Mouse (Mus musculus) heart, postnatal 36 days (tissue): ENCODE data around the gene Pvr. TPM values are rescaled to one million over a fixed set of nuclear protein-coding genes. Genes with fewer than 3 reads are reported as not detected.

ENCODE experiments used
- DNase-seq, 2 experiments: peaks; one replicate each; pipeline ENCODE4 v3.0.0; 2021 to 2022
- intact Hi-C: fragments of 180-260 bp; cut with DNase I; formaldehyde crosslinking; loops from one replicate; pipeline ENCODE4 v1.15.1; 2025
- total RNA-seq, 2 experiments: library from RNA; stranded (reverse); gene quantifications; 2 replicates each; pipeline ENCODE4 v1.2.3; 2021

The Pvr gene
- total RNA-seq, result 10 to 100 TPM; 19.8 to 25.0 TPM

GRCm38 (mm10) chr7:19920506-19921261 is at the start of gene Pvr:
Gene Pvr (minus strand): TSS chr7:19921160.
- DNase-seq, result peak; percentile 76 to 79
- intact Hi-C loops, result loop anchor here (2.0 kb wide), 1 partner anchor 20 kb away; no protein-coding TSS in a partner anchor

DNA sequence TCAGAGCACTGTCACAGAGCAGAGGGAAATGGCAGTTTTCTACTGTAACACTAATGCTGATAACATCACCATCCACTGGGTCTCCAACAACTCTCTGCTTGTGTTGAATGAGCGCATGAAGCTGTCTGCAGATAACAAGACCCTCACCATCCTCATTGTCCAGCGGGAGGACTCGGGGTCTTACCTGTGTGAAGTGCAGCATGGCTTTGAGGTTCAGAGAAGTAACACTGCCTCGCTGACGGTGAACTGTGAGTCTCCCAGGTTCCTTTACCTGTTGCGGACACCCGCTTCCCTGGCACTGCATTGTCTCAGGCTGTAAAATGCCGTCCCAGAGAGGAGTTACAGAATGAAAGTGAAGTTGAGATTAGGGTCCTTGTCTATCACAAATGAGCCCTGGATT is 49.2 kb upstream of the Pvr start:
- DNase-seq, result no peak
- intact Hi-C loops, result no loop called here

DNA sequence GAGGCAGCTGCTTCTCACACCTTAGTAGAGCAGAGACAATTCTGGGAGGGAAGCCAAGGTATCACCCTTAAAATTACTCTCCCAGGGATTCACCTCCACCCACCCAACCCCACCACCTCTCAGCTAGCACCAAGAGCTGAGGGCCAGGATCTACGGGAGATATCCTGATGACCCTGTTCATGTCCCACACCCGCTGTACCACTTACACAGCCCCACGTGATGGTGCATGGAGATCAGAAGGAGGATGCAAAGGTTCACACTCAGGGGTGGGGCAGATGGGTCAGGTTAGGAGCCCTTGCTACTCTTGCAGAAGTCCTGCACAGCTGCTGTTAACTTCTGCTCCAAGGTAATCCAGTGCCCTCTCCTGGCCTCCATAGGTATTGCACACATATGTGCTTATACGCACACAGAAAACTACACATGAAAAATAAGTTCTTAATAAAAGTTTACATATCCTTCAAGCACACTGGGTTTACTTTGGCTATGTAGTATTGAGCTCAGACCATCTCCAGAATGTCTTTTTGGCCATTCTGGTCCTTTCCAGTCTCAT is 48.7 kb upstream of the Pvr start:
- intact Hi-C loops, result no loop called here
- no peak for DNase-seq

DNA sequence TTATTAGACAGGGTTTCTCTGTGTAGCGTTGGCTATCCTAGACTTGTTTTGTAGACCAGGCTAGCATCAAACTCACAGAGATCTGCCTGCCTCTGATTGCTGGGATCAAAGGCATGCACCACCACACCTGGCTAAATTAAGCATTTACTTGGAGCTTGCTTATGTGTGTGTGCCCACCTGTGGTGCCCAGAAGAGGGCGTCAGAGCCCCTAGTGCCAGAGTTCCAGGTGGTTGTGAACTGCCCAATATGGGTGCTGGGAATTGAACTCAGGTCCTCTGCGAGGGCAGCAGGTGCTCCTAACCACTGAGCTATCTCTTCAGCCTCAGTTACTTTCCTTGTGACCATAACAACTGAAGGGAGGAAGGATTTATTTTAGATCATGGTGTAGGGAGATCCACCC is 48.1 kb upstream of the Pvr start:
- DNase-seq, result no peak
- intact Hi-C loops, result no loop called here

DNA sequence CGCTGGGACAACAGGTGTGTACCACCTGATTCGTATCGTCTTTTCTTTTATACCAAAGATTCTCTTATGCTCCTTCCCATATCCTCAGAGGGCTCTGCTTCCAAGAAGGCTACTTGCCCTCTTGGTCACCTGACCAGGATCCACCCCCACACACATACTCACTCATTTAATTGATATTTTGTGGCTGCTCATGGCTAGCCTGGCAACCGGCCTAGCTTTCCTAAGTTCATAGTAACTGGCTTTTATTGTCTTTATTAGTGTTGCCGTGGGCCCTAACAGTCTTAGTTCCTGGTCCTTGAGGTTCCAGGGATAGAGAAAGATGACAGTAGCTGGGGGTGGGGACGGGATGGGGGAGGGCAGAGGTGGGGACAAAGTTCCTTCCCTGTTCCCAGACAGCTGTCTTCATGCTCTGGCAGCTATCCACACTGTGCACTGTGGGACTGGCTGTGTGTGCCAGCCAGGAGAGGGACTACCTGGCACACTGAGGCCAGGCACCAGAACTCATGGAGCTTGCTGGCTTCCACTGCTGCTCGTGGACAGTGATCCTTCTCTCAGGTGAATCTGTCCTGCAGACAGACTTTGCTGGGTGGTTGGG is 44.1 kb upstream of the Pvr start, which contains the start of gene Ceacam20:
Gene Ceacam20, plus strand, starts transcription at position 428 of the 595 bp plus-strand sequence.
- intact Hi-C loops, result no loop called here
- DNase-seq, result no peak

GRCm38 (mm10) chr7:19962423-19962822 is 41.5 kb upstream of the Pvr start:
- intact Hi-C loops, result no loop called here
- no peak for DNase-seq

DNA sequence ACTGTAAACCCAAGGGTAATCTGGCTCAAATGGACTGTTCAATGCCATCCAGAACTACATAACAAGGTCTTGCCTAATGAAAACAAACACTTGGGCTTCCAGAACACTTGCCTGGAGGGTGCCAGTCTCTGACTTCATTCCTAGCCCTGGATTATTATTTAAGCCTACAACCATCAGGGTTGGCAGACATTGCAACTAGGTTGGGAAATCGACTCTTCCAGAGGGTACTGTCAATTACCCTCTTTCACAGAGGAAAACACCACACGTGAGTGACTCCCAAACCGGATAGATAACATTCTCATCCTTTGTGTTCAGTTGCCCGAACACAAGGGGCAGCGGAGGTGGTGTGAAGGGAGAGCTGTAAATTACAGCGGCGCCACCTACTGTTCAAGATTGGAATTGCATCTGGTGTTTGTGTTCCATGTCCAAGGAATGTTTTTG is 35.4 kb upstream of the Pvr start:
- intact Hi-C loops, result loop anchor here (1.0 kb wide), 1 partner anchor 46 kb away; no protein-coding TSS in a partner anchor
- DNase-seq, result peak; percentile 89 to 96

GRCm38 (mm10) chr7:19955861-19956260 is 34.9 kb upstream of the Pvr start:
- DNase-seq, result no peak
- intact Hi-C loops, result loop anchor here (1.0 kb wide), 1 partner anchor 46 kb away; no protein-coding TSS in a partner anchor

GRCm38 (mm10) chr7:19953054-19953453 is 32.1 kb upstream of the Pvr start:
- no peak for DNase-seq
- intact Hi-C loops, result no loop called here

- no peak for DNase-seq
- intact Hi-C loops, result no loop called here
Measured at GRCm38 (mm10) chr7:19952320-19952986, 31.5 kb upstream of the Pvr start.

DNA sequence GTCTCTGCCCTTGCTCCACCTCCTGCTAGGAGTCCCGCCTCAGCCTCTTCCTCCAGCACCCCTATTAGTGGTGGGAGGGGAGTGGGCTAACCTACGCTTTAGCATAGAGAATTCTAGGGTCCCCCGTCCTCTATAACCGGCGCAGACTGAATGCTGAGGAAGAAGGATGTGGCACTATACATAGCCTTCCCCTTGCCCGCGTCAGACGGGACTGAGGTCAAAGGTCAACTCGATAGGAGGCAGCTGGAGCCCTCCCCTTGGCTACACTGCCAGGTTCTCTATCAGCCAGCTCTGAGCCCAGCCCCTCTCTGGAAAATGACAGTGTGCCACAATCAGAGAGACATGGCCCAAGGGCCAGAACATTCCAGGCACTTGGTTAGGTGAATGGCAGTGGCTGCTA is 29.6 kb upstream of the Pvr start, which contains the start of gene Igsf23:
Gene Igsf23, minus strand, starts transcription at position 168 of the 400 bp plus-strand sequence.
- no peak for DNase-seq
- intact Hi-C loops, result no loop called here

DNA sequence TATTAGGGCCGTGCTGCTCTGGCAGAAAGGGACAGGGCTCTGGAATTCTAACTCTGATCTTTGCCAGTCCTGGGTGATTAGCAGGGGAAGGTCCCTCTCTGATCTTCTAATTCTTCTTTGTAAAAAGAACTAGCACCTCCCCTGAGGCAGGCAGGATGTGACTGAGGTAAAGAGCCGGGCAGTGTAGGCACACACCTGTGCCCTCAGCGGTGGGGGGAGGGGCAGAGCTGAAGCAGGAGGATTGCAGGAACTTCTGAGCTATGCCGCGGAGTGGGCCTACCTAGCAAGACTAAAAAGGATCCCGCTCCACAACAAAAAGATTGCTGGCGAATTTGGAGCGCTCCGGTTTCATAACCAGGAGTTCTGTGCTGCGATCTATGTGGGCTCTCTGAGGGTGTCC is 29.0 kb upstream of the Pvr start:
- no peak for DNase-seq

GRCm38 (mm10) chr7:19948956-19949355 is 28.0 kb upstream of the Pvr start:
- intact Hi-C loops, result no loop called here
- no peak for DNase-seq

More for the DNA sequence above, 29.0 kb upstream of the Pvr start:
- intact Hi-C loops, result no loop called here

GRCm38 (mm10) chr7:19945821-19946515 is 25.0 kb upstream of the Pvr start:
- intact Hi-C loops, result no loop called here
- no peak for DNase-seq

GRCm38 (mm10) chr7:19945201-19945600 is 24.2 kb upstream of the Pvr start:
- no peak for DNase-seq
- intact Hi-C loops, result no loop called here

- intact Hi-C loops, result no loop called here
- no peak for DNase-seq
Measured at GRCm38 (mm10) chr7:19944709-19945108, 23.7 kb upstream of the Pvr start.

DNA sequence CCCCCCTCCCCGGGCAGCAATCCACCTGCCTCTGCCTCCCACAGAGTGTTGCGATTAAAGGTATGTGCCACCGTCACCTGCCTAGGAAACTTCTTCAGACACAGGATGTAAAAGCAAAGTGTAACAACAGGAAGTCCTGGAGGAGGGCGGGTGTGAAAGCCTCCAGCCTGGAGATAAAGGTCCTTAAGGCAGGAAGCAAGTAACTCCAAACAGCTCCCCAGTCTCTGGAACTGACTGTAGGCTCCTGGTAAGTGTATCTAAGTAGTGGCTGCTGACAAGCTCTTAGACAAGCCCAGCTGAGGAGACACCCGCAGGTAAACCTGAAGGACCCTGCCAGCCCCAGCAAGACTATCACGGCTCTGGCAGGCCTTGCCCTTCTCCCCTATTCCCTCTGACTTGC is 19.3 kb upstream of the Pvr start:
- DNase-seq, result peak; percentile 43 to 55
- intact Hi-C loops, result loop anchor here (2.0 kb wide), 1 partner anchor 19 kb away; the partner anchor contains the start of gene Pvr

GRCm38 (mm10) chr7:19939555-19940235 is 18.7 kb upstream of the Pvr start:
- intact Hi-C loops, result loop anchor here (2.0 to 5.0 kb wide), 4 partner anchors 19 to 187 kb away; partner anchors contain the start of genes Nectin2 and Pvr
- peak; percentile 86 to 87 for DNase-seq

DNA sequence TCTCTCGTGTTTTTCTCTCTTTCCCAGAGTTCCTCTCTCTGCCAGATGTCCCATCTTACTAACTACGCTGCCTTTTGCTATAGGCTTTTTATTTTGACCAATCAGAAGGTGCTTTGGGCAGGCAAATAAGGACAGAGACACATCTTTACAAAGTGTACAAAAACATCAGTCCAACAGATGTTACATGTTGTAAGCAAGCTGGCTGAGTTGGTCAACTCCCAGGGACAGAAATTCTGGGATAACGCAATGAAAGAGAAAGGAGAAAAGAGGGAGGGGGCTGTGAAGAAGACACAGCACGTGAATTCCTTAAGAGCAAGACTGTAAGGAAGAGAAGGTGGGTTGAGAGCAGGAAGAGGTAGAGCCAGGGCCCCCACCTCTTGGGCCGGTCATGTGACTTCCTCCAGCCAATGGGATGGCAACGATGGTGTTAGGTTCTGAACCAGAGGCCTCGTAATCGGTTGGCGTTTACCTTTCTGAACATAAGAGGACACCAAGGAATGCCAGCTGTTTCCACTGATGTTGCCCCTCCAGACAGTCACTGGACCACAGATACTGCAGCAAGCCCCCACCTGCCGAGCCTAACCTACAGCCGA is 16.4 kb upstream of the Pvr start:
- intact Hi-C loops, result loop anchor here (5.0 kb wide), 3 partner anchors 70 to 185 kb away; partner anchors contain the start of gene Nectin2
- DNase-seq, result no peak
